Comparison of ENCODE assay signal across 16 mouse cellular contexts in genomic region chr3:108193686-108194085, GRCm38 (mm10). TPM values are rescaled to one million over a fixed set of nuclear protein-coding genes. Genes with fewer than 3 reads are reported as not detected.
"Had no signal": no experiment of that assay in that cellular context is flagged by ENCODE, and none has a peak within 500 bp of the region (broad histone marks: within the 10 kb centered on the region; RNA-seq: fewer than 3 reads in every experiment).

No protein-coding gene starts in this region.

- H3K9me3 ChIP-seq: limb, embryonic 15.5 days; liver, embryonic 13.5 days; stomach, embryonic 15.5 days had no signal

- H3K4me3 ChIP-seq: limb, embryonic 15.5 days; liver, embryonic 13.5 days; stomach, embryonic 15.5 days had no signal

- DNase-seq: kidney, adult 18-20 months; kidney, adult 9 months; kidney, postnatal 14 days; kidney, postnatal 4 days; liver, embryonic 13.5 days; lung, adult 2 months; lung, postnatal 14 days; lung, postnatal 4 days; midbrain, embryonic 14.5 days; right cerebral cortex, adult 18-20 months; right cerebral cortex, postnatal 14 days; spleen, adult 18-20 months; thymus, postnatal 25 days had no signal

- H3K9ac ChIP-seq: limb, embryonic 15.5 days; liver, embryonic 13.5 days; stomach, embryonic 15.5 days had no signal

- H3K27me3 ChIP-seq: limb, embryonic 15.5 days; stomach, embryonic 15.5 days had no signal

- H3K4me2 ChIP-seq: limb, embryonic 15.5 days; liver, embryonic 13.5 days; midbrain, embryonic 11.5 days; stomach, embryonic 15.5 days had no signal

- H3K36me3 ChIP-seq: stomach, embryonic 15.5 days had no signal

- H3K27ac ChIP-seq: limb, embryonic 15.5 days; liver, embryonic 13.5 days; stomach, embryonic 15.5 days had no signal

RNA-seq across cellular contexts. Expression of gene Gpr61, which starts 39.0 kb away (rescaled TPM):
- polyA plus RNA-seq: liver, embryonic 13.5 days; lung, adult 2 months had no signal
